Mouse (Mus musculus): Measurements from ENCODE around the gene Qrich2. TPM values are rescaled to one million over a fixed set of nuclear protein-coding genes. Genes with fewer than 3 reads are reported as not detected.
"Not testable (repeated sequence)": the region's sequence is repeated elsewhere in the genome, so short reads cannot be mapped to it uniquely, and the experiment has no call there.

Qrich2 gene
- polyA plus RNA-seq, 1 experiment: not detected

DNA sequence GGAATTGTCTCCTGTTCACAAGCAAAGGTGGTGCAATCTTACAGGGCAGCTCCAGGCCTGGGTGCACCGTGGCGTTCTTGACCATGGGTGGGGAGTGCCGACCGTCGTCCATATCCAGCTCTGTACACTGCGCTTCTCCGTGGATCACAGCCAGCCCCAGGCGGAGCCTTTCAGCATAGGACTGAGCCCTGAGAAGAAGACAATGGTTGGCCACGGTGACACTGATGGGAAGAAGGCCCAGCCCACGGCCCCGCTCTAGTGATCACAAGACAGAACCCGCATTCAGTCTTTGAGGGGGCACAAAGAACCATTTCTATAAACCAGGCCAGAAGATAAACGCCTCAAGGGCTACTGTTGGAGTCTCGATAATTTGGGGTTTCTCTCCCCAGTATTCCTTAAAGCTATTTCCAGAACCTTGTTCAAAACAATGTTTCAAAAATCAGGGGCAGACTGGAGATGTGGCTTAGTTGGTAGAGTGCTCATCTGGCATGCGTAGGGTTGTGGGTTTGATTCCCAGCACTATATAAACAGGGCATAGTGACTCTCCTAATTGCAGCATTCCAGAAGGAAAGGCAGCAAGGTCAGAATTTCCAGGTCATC lies 11.2 kb upstream of the Qrich2 start:
- TF ChIP-seq POLR2A (IDR thresholded peaks at IDR 0.05; ENCODE audit: low read depth, low read length): no peak
- TF ChIP-seq CTCF (IDR thresholded peaks at IDR 0.05; ENCODE audit: borderline replicate concordance, insufficient read depth, low read length): no peak
- Histone ChIP-seq H3K27ac (ENCODE audit: insufficient read depth, low read length) (no peak overlapping the region), H3K4me3 (ENCODE audit: insufficient read depth, low read length) (no peak overlapping the region), H3K4me1 (ENCODE audit: control insufficient read depth, insufficient read depth, low read length) (no peaks in the 10 kb centered on the region)

DNA sequence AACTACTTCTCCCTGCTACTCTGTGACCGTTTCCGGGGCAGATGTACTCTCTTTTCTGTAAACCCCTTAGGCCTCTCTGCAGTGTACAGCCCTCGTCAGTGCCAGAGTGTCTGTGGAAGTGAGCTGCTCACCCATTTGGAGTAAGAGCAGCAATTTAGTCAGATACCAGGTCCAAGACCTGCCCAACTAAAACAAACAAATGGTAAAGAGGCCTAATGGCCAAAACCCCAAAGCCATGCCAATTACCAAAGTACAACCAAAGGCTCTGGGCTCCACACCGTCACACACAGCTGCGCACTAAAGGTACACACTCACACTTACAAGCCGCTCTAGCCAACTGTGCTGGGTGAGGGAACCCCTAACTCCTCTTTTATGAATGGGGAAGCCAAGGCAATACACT lies 10.7 kb upstream of the Qrich2 start:
- Histone ChIP-seq H3K4me3 (ENCODE audit: insufficient read depth, low read length) (no peak overlapping the region), H3K27ac (ENCODE audit: insufficient read depth, low read length) (no peak overlapping the region), H3K4me1 (ENCODE audit: control insufficient read depth, insufficient read depth, low read length) (no peaks in the 10 kb centered on the region)
- TF ChIP-seq POLR2A (IDR thresholded peaks at IDR 0.05; ENCODE audit: low read depth, low read length) (no peak), CTCF (IDR thresholded peaks at IDR 0.05; ENCODE audit: borderline replicate concordance, insufficient read depth, low read length) (no peak)

DNA sequence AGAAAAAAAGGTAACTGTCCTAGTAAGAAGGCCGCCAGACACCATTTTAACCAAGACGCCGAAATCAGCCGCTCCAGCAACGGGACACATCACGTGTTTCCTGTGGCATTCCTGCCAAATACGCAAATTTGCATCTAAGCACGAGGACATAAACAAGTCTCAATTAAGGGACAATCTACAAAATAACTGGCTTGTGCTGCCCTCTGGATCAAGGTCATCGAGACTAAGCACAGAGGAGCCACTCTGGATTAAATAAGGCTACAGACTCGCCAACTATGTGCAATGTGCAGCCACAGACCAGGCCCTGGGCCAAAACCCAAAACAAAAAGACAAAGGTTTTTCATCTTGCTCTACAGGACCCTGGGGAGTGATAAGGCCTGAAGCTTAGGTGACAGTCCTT lies 10.0 kb upstream of the Qrich2 start:
- no peak overlapping the region for H3K27ac ChIP-seq (ENCODE audit: insufficient read depth, low read length)
- TF ChIP-seq POLR2A (IDR thresholded peaks at IDR 0.05; ENCODE audit: low read depth, low read length): no peak
- TF ChIP-seq CTCF (IDR thresholded peaks at IDR 0.05; ENCODE audit: borderline replicate concordance, insufficient read depth, low read length): no peak
- no peak overlapping the region for H3K4me3 ChIP-seq (ENCODE audit: insufficient read depth, low read length)
- H3K4me1 ChIP-seq (ENCODE audit: control insufficient read depth, insufficient read depth, low read length): no peaks in the 10 kb centered on the region

DNA sequence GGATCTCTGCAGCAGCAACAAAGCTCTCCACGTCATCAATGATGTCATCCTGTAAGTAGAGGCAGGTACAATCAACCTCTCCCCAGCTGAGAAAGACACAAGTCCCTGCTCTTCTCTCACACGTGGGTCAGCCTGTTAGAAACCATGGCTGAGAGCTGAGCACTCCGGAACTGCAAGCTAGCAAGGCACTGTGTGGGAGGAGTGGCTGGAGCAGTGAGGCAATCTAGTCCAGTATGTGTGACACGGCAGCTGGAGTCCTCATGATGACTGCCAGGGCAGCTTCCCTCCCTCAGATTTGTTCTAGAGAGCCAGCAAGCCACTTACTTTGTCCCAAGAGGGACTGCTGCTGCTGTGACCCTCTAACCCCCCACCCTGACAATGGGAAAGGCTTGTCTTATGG lies 6.2 kb upstream of the Qrich2 start:
- TF ChIP-seq CTCF (IDR thresholded peaks at IDR 0.05; ENCODE audit: borderline replicate concordance, insufficient read depth, low read length) (no peak), POLR2A (IDR thresholded peaks at IDR 0.05; ENCODE audit: low read depth, low read length) (no peak)
- H3K4me3 ChIP-seq (ENCODE audit: insufficient read depth, low read length): no peak overlapping the region
- H3K4me1 ChIP-seq (ENCODE audit: control insufficient read depth, insufficient read depth, low read length): no peaks in the 10 kb centered on the region
- H3K27ac ChIP-seq (ENCODE audit: insufficient read depth, low read length): no peak overlapping the region

DNA sequence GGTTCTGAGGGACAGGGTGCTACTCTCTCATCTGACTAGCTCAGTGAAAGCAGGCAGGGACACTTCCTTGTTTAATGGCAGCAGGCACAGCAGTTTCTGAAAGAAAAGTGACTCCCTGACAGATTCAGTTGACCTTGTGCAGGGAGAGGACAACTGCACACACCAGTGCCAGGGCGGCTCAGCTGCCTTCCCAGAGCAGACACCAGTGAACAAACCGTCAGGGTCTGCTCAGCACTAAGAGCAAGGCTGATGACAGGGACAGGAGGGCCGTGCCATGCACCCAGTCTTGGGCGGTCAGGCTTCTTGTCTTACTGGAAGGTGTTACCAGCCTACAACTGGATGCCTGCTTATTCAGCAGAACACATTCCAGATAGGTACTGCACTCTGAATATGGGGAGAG lies 4.9 kb upstream of the Qrich2 start:
- H3K4me1 ChIP-seq (ENCODE audit: control insufficient read depth, insufficient read depth, low read length): no peaks in the 10 kb centered on the region
- no peak for TF ChIP-seq CTCF (IDR thresholded peaks at IDR 0.05; ENCODE audit: borderline replicate concordance, insufficient read depth, low read length)
- TF ChIP-seq POLR2A (IDR thresholded peaks at IDR 0.05; ENCODE audit: low read depth, low read length): no peak
- H3K4me3 ChIP-seq (ENCODE audit: insufficient read depth, low read length): no peak overlapping the region
- H3K27ac ChIP-seq (ENCODE audit: insufficient read depth, low read length): no peak overlapping the region

DNA sequence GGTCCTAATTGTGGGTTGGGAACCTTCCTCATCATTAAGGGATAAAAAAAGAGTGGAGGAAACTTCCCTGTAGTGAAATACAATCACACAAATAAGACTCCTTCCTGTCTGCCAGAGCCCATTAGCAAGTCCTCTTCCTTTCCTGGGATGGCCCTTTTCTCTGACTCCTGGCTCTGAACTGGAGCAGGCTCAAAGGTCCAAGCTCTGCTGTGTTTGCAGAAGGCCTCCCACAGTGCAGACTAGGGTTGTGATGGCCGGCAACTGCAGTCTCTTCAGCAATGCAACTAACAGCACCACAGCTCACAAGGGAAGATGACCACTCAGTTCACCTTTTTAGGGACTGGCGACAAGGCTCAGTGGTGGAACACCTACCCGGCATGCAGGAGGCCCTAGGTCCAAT lies 4.2 kb upstream of the Qrich2 start:
- no peak overlapping the region for H3K4me3 ChIP-seq (ENCODE audit: insufficient read depth, low read length)
- no peak overlapping the region for H3K27ac ChIP-seq (ENCODE audit: insufficient read depth, low read length)
- no peaks in the 10 kb centered on the region for H3K4me1 ChIP-seq (ENCODE audit: control insufficient read depth, insufficient read depth, low read length)
- TF ChIP-seq CTCF (IDR thresholded peaks at IDR 0.05; ENCODE audit: borderline replicate concordance, insufficient read depth, low read length): no peak
- no peak for TF ChIP-seq POLR2A (IDR thresholded peaks at IDR 0.05; ENCODE audit: low read depth, low read length)

DNA sequence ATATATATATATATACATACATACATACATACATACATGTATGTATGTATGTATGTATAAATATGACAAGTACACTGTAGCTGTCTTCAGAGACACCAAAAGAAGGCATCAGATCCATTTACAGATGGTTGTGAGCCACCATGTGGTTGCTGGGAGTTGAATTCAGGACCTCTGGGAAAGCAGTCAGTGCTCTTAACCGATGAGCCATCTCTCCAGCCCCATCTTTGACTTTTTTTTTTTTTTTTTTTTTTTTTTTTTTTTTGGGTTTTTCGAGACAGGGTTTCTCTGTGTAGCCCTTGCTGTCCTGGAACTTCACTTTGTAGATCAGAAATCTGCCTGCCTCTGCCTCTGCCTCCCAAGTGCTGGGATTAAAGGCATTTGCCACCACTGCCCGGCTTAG lies 2.3 kb upstream of the Qrich2 start:
- not testable (repeated sequence) for H3K4me1 ChIP-seq (ENCODE audit: control insufficient read depth, insufficient read depth, low read length); H3K4me3 ChIP-seq (ENCODE audit: insufficient read depth, low read length)

DNA sequence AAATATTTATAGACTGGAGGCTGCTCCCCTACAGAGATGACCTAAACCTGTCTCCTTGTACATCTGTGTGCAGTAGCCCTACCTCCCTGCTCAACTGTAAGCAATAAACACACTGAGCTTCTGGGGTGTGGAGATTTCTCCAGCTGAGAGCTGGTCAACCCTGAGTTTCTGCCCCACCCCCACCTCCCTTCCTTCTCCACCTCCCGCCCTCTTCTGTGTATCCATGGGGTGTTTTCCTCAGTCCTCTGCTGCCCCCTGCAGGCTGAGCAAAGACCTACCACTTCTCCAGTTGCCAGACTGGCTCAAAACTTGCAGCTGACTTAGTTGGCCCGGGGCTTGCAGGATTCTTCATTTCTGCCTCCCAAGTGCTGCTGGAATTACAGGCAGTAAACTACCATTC lies 2.2 kb downstream of the Qrich2 start:
- no peak overlapping the region for H3K4me3 ChIP-seq (ENCODE audit: insufficient read depth, low read length)
- H3K4me1 ChIP-seq (ENCODE audit: control insufficient read depth, insufficient read depth, low read length): no peaks in the 10 kb centered on the region
- H3K27ac ChIP-seq (ENCODE audit: insufficient read depth, low read length): no peak overlapping the region
- TF ChIP-seq POLR2A (IDR thresholded peaks at IDR 0.05; ENCODE audit: low read depth, low read length) (no peak), CTCF (IDR thresholded peaks at IDR 0.05; ENCODE audit: borderline replicate concordance, insufficient read depth, low read length) (peak; percentile 76)

More for the DNA sequence above, 2.3 kb upstream of the Qrich2 start:
- H3K27ac ChIP-seq (ENCODE audit: insufficient read depth, low read length): not testable (repeated sequence)

DNA sequence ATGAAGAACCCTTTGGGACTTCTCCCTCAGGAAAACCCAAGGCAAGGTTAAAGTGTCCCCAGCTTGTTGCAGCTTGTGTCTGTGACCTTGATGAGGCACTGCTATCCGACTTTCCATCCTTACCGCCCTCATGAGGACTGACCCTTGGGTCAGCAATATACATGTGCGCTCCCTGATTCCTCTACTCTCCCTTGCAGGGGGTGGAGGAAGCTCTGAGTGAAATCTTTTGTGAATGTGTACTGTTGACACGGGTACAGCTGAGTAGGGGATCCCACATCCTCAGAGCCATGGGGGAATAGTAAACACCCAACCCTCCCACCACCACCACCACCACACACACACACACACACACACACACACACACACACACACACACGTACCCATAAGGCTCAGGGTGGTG lies 2.7 kb downstream of the Qrich2 start:
- no peak for TF ChIP-seq CTCF (IDR thresholded peaks at IDR 0.05; ENCODE audit: borderline replicate concordance, insufficient read depth, low read length)
- no peak for TF ChIP-seq POLR2A (IDR thresholded peaks at IDR 0.05; ENCODE audit: low read depth, low read length)
- Histone ChIP-seq H3K4me1 (ENCODE audit: control insufficient read depth, insufficient read depth, low read length) (no peaks in the 10 kb centered on the region), H3K27ac (ENCODE audit: insufficient read depth, low read length) (no peak overlapping the region), H3K4me3 (ENCODE audit: insufficient read depth, low read length) (no peak overlapping the region)

DNA sequence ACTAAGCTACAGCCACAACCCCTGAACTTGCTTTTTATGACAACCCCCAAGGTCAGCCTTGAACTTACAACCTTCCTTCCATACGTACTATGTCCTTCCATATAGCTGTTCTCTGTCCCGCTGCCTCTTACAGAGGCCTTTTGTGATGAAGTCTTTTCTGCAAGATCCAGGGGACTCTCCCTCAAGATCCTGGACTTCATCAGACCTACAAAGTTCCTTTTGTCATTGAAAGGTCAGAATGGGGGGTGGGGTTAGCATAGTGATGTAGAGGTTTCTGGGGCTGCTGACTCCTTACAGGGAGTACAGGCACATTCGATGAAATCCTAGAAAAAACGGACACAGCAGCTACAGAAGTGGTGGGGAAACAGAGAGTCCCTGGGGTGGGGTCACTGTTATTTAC lies 6.3 kb downstream of the Qrich2 start:
- H3K4me1 ChIP-seq (ENCODE audit: control insufficient read depth, insufficient read depth, low read length): no peaks in the 10 kb centered on the region
- TF ChIP-seq POLR2A (IDR thresholded peaks at IDR 0.05; ENCODE audit: low read depth, low read length) (no peak), CTCF (IDR thresholded peaks at IDR 0.05; ENCODE audit: borderline replicate concordance, insufficient read depth, low read length) (no peak)
- H3K27ac ChIP-seq (ENCODE audit: insufficient read depth, low read length): no peak overlapping the region
- no peak overlapping the region for H3K4me3 ChIP-seq (ENCODE audit: insufficient read depth, low read length)

DNA sequence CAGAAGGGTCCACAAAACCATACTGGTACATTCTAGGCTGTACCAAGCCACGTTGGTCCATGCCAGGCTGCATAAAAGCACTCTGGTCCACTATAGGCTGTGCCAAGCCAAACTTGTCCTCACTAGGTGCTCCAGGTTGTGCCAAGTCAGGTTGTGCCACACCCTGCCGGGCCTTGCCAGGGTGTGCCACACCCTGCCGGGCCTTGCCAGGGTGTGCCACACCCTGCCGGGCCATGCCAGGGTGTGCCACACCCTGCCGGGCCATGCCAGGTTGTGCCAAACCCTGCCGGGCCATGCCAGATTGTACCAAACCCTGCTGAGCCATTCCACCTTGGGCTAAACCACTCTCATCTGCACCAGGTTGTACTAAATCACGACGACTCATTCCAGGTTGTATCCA lies 9.8 kb downstream of the Qrich2 start:
- no peak overlapping the region for H3K4me3 ChIP-seq (ENCODE audit: insufficient read depth, low read length)
- no peak for TF ChIP-seq POLR2A (IDR thresholded peaks at IDR 0.05; ENCODE audit: low read depth, low read length)
- TF ChIP-seq CTCF (IDR thresholded peaks at IDR 0.05; ENCODE audit: borderline replicate concordance, insufficient read depth, low read length): no peak
- no peaks in the 10 kb centered on the region for H3K4me1 ChIP-seq (ENCODE audit: control insufficient read depth, insufficient read depth, low read length)
- H3K27ac ChIP-seq (ENCODE audit: insufficient read depth, low read length): no peak overlapping the region
